Mouse (Mus musculus): ENCODE measurements around the gene Kcnma1.

- TF ChIP-seq CTCF (IDR thresholded peaks at IDR 0.05; ENCODE audit: extremely low read depth, insufficient read length, insufficient replicate concordance, low read depth, low read length) (no peak), POLR2A (IDR thresholded peaks at IDR 0.05; ENCODE audit: low read depth, low read length) (no peak)
Observed at GRCm38 (mm10) chr14:23470071-23470470, 544.2 kb downstream of the Kcnma1 start.
